Mouse (Mus musculus): ENCODE data around the gene Gls.

Gene Gls

DNA sequence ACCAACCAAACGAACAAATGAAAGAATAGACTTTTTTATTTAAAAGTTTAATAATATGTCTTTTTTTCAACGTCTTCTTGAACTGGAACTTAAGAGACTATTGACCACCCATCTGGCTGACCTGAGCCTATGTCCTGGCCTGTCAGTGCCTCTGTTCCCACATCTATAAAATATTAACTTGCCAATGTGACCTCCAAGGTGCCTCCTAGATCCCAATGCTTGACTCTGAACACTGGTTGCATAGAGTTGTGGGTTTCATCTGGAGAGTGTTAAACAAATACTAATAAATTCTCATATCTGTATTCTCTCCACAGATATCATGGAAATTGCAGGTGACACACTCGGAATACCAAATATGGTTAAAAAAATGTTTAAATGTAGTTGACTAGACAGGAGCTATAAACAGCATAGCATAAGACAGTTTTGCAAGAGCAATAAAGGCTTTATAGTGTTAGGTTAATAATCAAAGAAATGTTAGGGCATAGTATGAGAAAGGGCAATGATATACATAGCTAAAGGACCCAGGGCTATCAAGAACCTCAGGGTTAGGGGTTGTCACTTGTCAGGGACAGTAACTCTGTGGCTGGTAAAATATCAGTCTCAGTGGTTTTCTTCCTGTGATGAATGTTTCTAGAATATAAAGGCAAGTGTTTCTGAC is 16.0 kb upstream of the Gls start:
- DNase-seq (ENCODE audit: low spot score in 2 of 2), result no peak

- DNase-seq (ENCODE audit: low spot score in 2 of 2), result no peak
Observed at GRCm38 (mm10) chr1:52242270-52242669, 9.2 kb upstream of the Gls start.

GRCm38 (mm10) chr1:52232766-52233140 is 279 bp downstream of the Gls start:
- DNase-seq (ENCODE audit: low spot score in 2 of 2), result no peak

- DNase-seq (ENCODE audit: low spot score in 2 of 2), result peak; percentile 53 to 66
Observed at GRCm38 (mm10) chr1:52231939-52232765, 880 bp downstream of the Gls start.

DNA sequence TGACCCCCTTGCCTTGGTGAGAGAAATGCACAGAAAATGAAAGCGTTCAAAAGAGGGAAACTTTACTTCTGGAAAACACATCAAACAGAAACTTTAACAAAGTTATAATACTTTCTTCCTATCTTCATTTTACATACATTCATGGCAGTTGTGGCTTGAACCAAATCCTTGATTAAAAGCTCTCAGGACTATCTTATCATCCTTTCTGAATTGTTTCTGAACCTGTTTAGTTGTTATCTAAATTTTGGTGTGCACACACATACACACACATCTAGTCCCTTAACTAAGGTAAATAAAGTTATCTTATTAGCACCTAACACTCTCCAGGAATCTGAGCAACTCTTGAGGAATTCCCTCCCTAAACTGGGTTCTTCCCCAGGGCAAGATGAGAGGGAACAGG is 2.6 kb downstream of the Gls start:
- no peak for DNase-seq (ENCODE audit: low spot score in 2 of 2)

DNA sequence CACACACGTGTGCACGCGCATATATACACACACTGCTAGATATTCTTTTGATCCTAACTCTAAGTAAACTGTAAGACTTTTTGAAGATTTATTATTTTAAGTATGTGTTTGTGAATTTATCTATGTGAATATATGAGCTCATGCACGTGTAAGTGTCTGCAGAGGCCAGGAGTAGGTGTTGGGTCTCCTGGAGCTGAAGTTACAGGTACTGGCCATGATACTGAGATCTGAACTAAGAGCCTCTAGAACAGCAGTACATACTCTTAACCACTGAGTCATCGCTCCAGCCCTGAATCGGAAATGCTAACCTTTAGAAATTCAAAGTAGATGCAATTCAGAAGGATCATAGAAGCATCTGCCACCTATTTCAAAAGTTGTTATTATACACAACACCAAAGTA is 4.9 kb downstream of the Gls start:
- no peak for DNase-seq (ENCODE audit: low spot score in 2 of 2)

GRCm38 (mm10) chr1:52226416-52226815 is 6.6 kb downstream of the Gls start:
- DNase-seq (ENCODE audit: low spot score in 2 of 2), result no peak

DNA sequence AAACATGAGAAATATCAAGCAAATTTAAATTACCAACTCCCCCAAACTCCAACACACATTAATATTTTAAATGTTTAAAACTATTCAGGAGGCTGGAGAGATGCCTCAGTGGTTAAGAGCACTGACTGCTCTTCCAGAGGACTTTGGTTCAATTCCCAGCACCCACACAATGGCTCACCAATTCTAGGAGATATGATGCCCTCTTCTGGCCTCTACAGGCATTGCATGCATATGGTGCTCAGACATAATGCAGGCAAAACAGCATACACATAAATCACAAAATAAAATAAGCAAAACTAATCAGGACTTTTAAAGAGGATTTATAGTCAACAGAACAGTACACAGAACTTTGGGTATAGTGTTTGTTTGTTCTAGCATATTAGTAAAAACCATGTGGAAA is 16.3 kb downstream of the Gls start:
- DNase-seq (ENCODE audit: low spot score in 2 of 2), result no peak

DNA sequence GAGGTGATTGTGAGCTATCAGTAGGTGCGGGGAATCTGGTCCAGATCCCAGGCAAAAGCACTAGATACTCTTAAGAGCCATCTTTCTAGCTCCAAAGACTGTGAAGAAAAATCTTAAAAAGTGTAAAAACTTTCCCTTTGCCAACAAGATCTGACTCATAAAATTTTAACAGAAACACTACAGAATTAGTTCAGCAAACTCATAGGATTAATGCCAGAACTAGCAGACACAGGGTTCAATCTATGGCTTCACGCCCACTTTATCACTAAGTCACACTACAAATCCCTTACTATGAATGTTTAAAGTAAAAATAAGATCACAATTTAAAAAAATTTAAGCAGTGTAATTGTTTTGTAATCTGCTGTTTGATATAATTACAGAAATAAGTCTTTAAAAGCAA is 50.0 kb downstream of the Gls start:
- no peak for DNase-seq (ENCODE audit: low spot score in 2 of 2)

DNA sequence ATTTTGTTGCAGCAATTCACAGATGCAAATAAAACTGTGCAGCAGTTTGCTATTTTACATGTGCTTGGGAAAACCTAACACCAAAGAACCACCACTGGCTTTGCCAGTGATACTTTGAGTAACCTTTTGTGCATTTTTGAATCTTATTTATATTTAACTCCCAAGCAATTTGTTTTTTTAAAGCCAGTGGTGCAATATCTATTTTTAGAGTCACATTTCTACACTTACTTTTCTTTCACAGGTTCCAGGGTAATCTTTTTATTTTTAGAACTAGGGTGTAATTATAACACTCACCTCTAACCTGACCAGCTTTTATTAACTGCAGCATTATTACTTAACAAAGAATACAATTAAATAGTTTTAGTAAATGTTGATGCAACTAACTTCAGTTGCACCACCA is 51.0 kb downstream of the Gls start:
- no peak for DNase-seq (ENCODE audit: low spot score in 2 of 2)

GRCm38 (mm10) chr1:52179939-52180568 is 53.0 kb downstream of the Gls start:
- no peak for DNase-seq (ENCODE audit: low spot score in 2 of 2)

DNA sequence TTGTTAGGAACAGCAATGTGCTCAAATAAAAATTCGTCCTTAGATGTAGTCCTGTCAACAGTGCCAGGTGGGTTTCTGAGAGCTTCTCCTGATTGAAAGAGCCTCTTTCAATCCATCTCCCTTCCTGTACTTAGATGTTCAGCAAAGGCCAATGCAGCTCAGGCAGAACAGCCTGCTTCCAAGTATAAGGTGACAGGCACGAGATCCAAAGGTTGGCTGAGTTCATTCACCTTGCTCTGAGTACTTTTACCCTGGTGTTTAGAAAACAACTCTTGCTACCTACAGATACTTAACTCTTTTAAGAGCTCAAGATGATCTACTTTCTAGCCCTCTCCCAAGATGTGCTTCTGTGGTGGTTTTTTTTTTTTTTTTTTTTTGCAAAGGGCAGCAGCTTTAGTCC is 56.0 kb downstream of the Gls start:
- no peak for DNase-seq (ENCODE audit: low spot score in 2 of 2)

DNA sequence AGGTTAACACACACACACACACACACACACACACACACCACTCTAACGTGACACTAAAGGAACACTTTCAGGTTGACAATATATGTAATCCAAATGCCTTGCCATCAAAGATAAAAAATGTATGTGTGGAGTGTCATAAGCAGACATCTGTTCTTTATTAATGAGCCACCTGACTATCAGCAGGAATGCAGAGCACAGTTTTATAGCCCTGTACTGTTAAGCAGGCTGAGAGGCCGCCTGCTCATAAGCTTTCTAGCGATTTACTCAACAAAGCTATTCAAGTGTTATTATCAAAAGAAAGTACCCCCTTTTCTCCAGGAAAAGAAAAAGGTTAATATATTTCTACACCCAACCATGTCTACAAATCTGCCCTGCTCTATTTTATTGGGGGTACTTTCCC is 57.0 kb downstream of the Gls start:
- no peak for DNase-seq (ENCODE audit: low spot score in 2 of 2)

DNA sequence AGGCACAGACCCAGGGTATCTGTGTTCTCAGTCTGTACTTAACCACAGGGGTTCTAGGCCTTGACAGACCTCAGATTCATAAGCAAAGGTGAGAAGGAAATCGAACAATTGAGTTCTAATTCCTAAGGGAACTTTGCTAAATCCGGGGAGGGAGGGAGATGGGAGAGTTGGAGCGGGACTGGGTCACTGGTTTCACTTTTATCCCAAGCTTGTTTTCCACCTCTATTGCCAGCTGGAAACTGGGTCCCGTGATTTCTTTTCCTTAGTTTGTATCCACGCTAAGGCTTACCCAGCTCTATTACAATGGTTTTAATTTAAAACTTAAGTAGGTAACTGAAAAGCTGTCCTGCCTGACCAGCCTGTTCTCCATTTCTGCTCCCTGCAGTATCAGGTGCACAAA is 57.7 kb downstream of the Gls start:
- DNase-seq (ENCODE audit: low spot score in 2 of 2), result no peak

GRCm38 (mm10) chr1:52171271-52171670 is 61.8 kb downstream of the Gls start:
- DNase-seq (ENCODE audit: low spot score in 2 of 2), result no peak

- no peak for DNase-seq (ENCODE audit: low spot score in 2 of 2)
Observed at GRCm38 (mm10) chr1:52170747-52171146, 62.3 kb downstream of the Gls start.

- DNase-seq (ENCODE audit: low spot score in 2 of 2), result no peak
Observed at GRCm38 (mm10) chr1:52170057-52170456, 63.0 kb downstream of the Gls start.

DNA sequence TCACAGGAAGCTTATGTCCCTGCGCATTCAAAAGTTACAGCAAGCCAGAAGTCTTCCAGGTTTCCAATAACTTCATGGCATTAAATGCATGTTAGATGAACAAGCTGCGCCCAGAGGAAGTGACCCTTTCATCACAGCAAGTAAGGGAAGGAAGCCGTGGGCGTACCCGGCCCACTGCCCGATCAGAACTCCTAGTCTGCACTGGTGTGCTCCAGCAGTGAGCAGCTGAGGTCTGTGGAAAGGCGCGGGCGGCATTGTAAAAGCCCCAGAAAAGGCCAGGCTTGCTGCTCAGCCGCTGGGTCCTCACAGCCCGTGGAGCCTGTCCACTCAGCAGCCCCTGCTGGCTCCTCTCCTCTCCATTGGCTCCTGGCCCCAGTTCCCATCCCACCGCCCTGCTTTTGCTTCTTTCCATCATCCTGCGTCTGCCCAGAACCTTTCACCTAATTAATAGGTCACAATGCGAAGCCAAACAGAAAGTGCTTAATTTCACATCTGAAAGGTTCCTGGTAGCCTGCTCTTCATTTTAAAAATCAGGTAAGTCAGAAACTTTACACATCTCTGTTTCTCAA is 66.3 kb downstream of the Gls start:
- no peak for DNase-seq (ENCODE audit: low spot score in 2 of 2)

- no peak for DNase-seq (ENCODE audit: low spot score in 2 of 2)
Observed at GRCm38 (mm10) chr1:52163707-52164457, 69.2 kb downstream of the Gls start.

DNA sequence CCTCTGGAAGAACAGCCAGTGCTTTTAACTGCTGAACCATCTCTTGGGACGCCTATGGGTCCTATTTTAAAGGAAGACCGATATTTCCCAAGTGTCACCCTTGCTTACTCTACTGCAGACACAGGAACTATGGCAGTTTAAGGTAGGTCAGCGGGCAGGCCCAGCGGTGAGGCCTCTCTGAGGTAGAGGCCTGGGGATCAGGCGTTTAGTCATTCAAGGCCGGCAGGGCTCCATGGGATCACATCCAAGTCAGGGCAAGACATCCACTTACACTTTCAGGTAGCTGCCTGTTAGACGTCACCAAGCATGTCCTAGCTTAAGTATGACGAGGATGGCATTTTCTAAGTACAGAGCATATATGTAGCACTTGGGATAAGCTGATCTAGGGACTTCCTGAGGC is 71.9 kb downstream of the Gls start:
- DNase-seq (ENCODE audit: low spot score in 2 of 2), result no peak

DNA sequence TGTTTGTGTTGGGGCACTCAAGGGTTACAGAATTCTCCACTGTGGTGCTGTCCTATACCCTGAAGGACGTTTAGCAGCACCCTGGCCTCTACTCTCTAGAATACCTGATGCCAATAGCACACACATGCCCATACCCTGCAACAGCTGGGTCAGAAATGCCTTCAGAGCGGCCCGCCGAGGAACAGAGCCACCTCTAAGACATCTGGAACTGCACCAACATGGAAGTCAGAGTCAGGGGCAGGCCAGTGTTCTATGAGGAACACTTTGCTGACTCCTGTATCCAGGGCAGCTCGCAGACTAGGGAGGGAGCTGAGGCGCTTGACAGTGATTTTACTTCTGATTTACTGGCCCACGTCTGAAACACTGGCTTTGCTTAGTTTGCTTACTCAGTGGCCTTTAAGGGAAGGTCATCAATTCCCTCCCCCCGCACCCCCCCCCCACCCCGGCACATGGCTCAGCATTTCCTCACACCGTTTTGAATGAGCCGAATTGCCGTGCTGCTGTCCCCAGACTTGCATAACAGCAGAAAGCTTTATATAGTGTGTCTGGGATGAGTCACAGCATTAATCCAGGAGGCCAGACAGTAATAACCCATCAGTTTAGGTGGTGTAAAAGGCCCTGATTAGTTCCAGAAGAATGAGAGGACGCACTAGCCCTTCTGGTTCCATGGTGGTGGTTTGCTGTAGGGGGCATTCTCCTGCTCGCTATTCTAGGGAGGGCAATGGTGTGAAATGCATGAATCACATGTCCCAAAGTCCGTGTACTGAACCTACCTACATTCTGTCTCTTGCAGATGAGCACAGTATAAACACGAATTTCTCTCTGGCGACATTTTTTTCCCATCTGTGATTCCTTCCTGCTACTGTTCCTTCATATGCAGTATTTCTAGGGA is 74.3 kb downstream of the Gls start:
- DNase-seq (ENCODE audit: low spot score in 2 of 2), result peak; percentile 46 to 62
